19 mouse cellular contexts compared by ENCODE assay signal in the genomic region with DNA sequence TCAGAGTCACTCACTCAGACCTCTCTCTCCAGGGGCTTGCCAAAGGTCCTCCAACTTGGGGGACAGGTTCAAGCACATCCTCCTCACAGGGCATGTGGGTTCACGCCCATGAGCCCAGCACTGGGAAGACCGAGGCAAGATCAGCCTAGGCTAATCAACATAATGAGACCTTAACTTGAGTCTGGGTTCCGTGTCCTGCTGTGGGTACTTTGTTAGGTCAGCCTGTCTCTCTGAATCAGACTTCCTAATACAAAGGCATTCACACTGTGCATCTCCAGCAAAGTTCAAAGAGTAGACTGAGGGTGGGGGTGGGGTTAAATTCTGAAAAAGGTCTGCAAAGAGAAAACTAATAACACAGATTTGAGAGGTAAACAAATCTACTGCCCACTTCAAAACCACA. TPM values are rescaled to one million over a fixed set of nuclear protein-coding genes. Genes with fewer than 3 reads are reported as not detected.
DNase-seq lines count a peak whose midpoint lies in the region; ATAC-seq and TF ChIP-seq lines count a peak whose summit lies in the region.
"Had no signal": no experiment of that assay in that cellular context is flagged by ENCODE, and none has a peak within 500 bp of the region (broad histone marks: within the 10 kb centered on the region; RNA-seq: fewer than 3 reads in every experiment).

No protein-coding gene starts in this region.

- no peak for TF ChIP-seq POLR2A in heart, adult 2 months (IDR thresholded peaks at IDR 0.05; ENCODE audit: insufficient read depth, low read depth, low read length)

- DNase-seq in heart, adult 2 months, result no peak
- no peak for DNase-seq in heart, postnatal 25 days (ENCODE audit: low spot score)
- DNase-seq in heart, postnatal 14 days, result no peak
- DNase-seq in R1 (ENCODE audit: low read depth, low spot score), result peak; percentile 59
- no peak for DNase-seq in kidney, postnatal 36 days
- DNase-seq in liver, postnatal 0 days, result no peak
- DNase-seq: cerebellum, adult 11-12 months; cerebellum, adult 9-10 months; cerebellum, postnatal 25 days; gastrocnemius, postnatal 10 days; kidney, adult 18-20 months had no signal

- peaks cover 16% of the 10 kb centered on the region for H3K4me1 ChIP-seq in heart, adult 2 months (ENCODE audit: control insufficient read depth, insufficient read depth, low read length)
- peaks cover 39 to 57% of the 10 kb centered on the region in 2 experiments for H3K4me1 ChIP-seq in heart, embryonic 14.5 days (ENCODE audit: control insufficient read depth in 2 of 2, insufficient read depth in 2 of 2, low read length in 2 of 2)
- H3K4me1 ChIP-seq in liver, postnatal 0 days (ENCODE audit: insufficient read depth), result peaks cover 18% of the 10 kb centered on the region

- no peak for TF ChIP-seq CTCF in heart, adult 2 months (IDR thresholded peaks at IDR 0.05)
- no peak for TF ChIP-seq CTCF in C2C12 (IDR thresholded peaks at IDR 0.05; ENCODE audit: control insufficient read depth, insufficient read depth, insufficient read length)
- no peak for TF ChIP-seq CTCF in liver, postnatal 0 days (IDR thresholded peaks at IDR 0.05; ENCODE audit: low read depth)

- intact Hi-C loops in heart, adult 2 months (cut with DNase I), result loop anchor here (10.0 kb wide), 1 partner anchor 370 kb away; no protein-coding TSS in a partner anchor
- intact Hi-C loops in heart, postnatal 25 days (cut with DNase I), result loop anchor here (5.0 kb wide), 1 partner anchor 363 kb away; no protein-coding TSS in a partner anchor
- intact Hi-C loops in heart, postnatal 14 days (cut with DNase I), result loop anchor here (5.0 kb wide), 2 partner anchors 148 to 363 kb away; no protein-coding TSS in a partner anchor

- no peak for ATAC-seq in heart, embryonic 14.5 days (ENCODE audit: insufficient number of reproducible peaks, insufficient read depth, low FRiP score, low read depth)
- ATAC-seq in liver, postnatal 0 days, result no peak
- ATAC-seq: activated CD4-positive, CD25-positive, alpha-beta regulatory T cell, adult 4 months; forebrain, embryonic 15.5 days; intestine, embryonic 15.5 days had no signal

- H3K4me3 ChIP-seq in heart, adult 2 months, result no peak overlapping the region
- no peak overlapping the region for H3K4me3 ChIP-seq in heart, embryonic 14.5 days (ENCODE audit: control insufficient read depth in 1 of 2, insufficient read depth in 1 of 2, low read depth in 1 of 2, low read length in 2 of 2)
- H3K4me3 ChIP-seq in C2C12 (ENCODE audit: insufficient read depth, poor library complexity, severe bottlenecking), result no peak overlapping the region
- no peak overlapping the region for H3K4me3 ChIP-seq in liver, postnatal 0 days (ENCODE audit: low read depth, low read length)
- H3K4me3 ChIP-seq: embryonic facial prominence, embryonic 12.5 days; forebrain, embryonic 15.5 days; hindbrain, embryonic 13.5 days; intestine, embryonic 15.5 days had no signal

- no peak for TF ChIP-seq EP300 in heart, adult 2 months (IDR thresholded peaks at IDR 0.05; ENCODE audit: insufficient read depth, low read depth, low read length)
- no peak for TF ChIP-seq EP300 in liver, postnatal 0 days (IDR thresholded peaks at IDR 0.05; ENCODE audit: low read depth)

- peaks cover 4% of the 10 kb centered on the region for H3K79me3 ChIP-seq in C2C12 (ENCODE audit: low read depth)

- H3K9me3 ChIP-seq in heart, embryonic 14.5 days (ENCODE audit: control insufficient read depth, low read length), result no peaks in the 10 kb centered on the region
- no peaks in the 10 kb centered on the region for H3K9me3 ChIP-seq in liver, postnatal 0 days (ENCODE audit: low read length)
- H3K9me3 ChIP-seq: embryonic facial prominence, embryonic 12.5 days; forebrain, embryonic 15.5 days; hindbrain, embryonic 13.5 days; intestine, embryonic 15.5 days had no signal

- peak overlapping the region; percentile 79; the same call in 1 of the 2 replicates for H3K4me2 ChIP-seq in heart, embryonic 14.5 days (ENCODE audit: low read length)
- no peak overlapping the region for H3K4me2 ChIP-seq in liver, postnatal 0 days (ENCODE audit: low read depth, low read length)
- H3K4me2 ChIP-seq: embryonic facial prominence, embryonic 12.5 days; forebrain, embryonic 15.5 days; hindbrain, embryonic 13.5 days; intestine, embryonic 15.5 days had no signal

- 79% methylated on average over 3 of the region's 3 CpGs for WGBS in heart, adult 2 months
- 76% methylated on average over 3 of the region's 3 CpGs for WGBS in heart, embryonic 14.5 days
- WGBS in liver, postnatal 0 days (ENCODE audit: insufficient replicate concordance), result 63% methylated on average over 3 of the region's 3 CpGs

- H3ac ChIP-seq in C2C12 (ENCODE audit: control insufficient read depth, insufficient read length, low read depth), result peak overlapping the region; percentile 37

- H3K27ac ChIP-seq in heart, adult 2 months, result peak overlapping the region; percentile 98
- H3K27ac ChIP-seq in heart, embryonic 14.5 days (replicated peaks in 1 of 2; ENCODE audit: control insufficient read depth in 1 of 2, insufficient read depth in 1 of 2, low read depth in 2 of 2, low read length in 2 of 2), result peak overlapping the region; percentile 72 to 96
- H3K27ac ChIP-seq in liver, postnatal 0 days (ENCODE audit: low read depth), result no peak overlapping the region
- H3K27ac ChIP-seq: embryonic facial prominence, embryonic 12.5 days; forebrain, embryonic 15.5 days; hindbrain, embryonic 13.5 days; intestine, embryonic 15.5 days had no signal

- H3K36me3 ChIP-seq in heart, adult 2 months (ENCODE audit: control insufficient read depth, insufficient read depth, low read length), result peaks cover 9% of the 10 kb centered on the region; the same call in 1 of the 2 replicates
- H3K36me3 ChIP-seq in heart, embryonic 14.5 days (ENCODE audit: control insufficient read depth, insufficient read depth, low read length), result peaks cover 20% of the 10 kb centered on the region
- peaks cover 6% of the 10 kb centered on the region for H3K36me3 ChIP-seq in C2C12 (ENCODE audit: control insufficient read depth, insufficient read depth)
- H3K36me3 ChIP-seq in liver, postnatal 0 days (replicated peaks; ENCODE audit: insufficient read depth, low read length), result no peaks in the 10 kb centered on the region
- H3K36me3 ChIP-seq: intestine, embryonic 15.5 days had no signal

- no peak overlapping the region; the same call in 1 of the 2 replicates for H3K9ac ChIP-seq in heart, adult 2 months (ENCODE audit: low read depth, low read length)
- peak overlapping the region; percentile 5; the same call in 1 of the 2 replicates for H3K9ac ChIP-seq in heart, embryonic 14.5 days (ENCODE audit: low read length)
- H3K9ac ChIP-seq in liver, postnatal 0 days (replicated peaks), result no peak overlapping the region
- H3K9ac ChIP-seq: embryonic facial prominence, embryonic 12.5 days; forebrain, embryonic 15.5 days; hindbrain, embryonic 13.5 days; intestine, embryonic 15.5 days had no signal

- H3K27me3 ChIP-seq in heart, adult 2 months (ENCODE audit: control insufficient read depth, insufficient read depth, low read length), result no peaks in the 10 kb centered on the region
- H3K27me3 ChIP-seq in heart, embryonic 14.5 days (ENCODE audit: control insufficient read depth, insufficient read depth, low read length), result peaks cover 16% of the 10 kb centered on the region
- no peaks in the 10 kb centered on the region for H3K27me3 ChIP-seq in C2C12 (ENCODE audit: control insufficient read depth, insufficient read depth, insufficient read length)
- H3K27me3 ChIP-seq in liver, postnatal 0 days (ENCODE audit: insufficient read depth, low read length), result peaks cover 65% of the 10 kb centered on the region

- H3K79me2 ChIP-seq in heart, adult 2 months (replicated peaks; ENCODE audit: control insufficient read depth, insufficient read depth, low read length), result no peaks in the 10 kb centered on the region
- H3K79me2 ChIP-seq in C2C12 (ENCODE audit: control insufficient read depth, insufficient read depth), result peaks cover 8% of the 10 kb centered on the region

RNA-seq across cellular contexts. Expression of gene Coro6, which starts 2.9 kb away (rescaled TPM):
- 100 to 1,000 TPM; 207 to 213 TPM for total RNA-seq in heart, adult 2 months (2021)
- 482 and 483 TPM in 2 replicates for polyA plus RNA-seq in heart, adult 2 months (2012; rRNA removed)
- 100 to 1,000 TPM; 203 to 217 TPM for total RNA-seq in heart, postnatal 25 days (2021)
- 55.5 and 59.6 TPM in 2 replicates for polyA plus RNA-seq in heart, embryonic 14.5 days (2014; fragmentation: Nextera tagmentation; extraction: Ambion mirVana)
- 100 to 1,000 TPM; 188 to 189 TPM for total RNA-seq in heart, postnatal 14 days (2021)
- 12.8 TPM for polyA plus RNA-seq in C2C12 (2012; fragmentation: generic; extraction: Trizol)
- polyA plus RNA-seq in liver, postnatal 0 days (2015; fragmentation: Nextera tagmentation; extraction: Ambion mirVana), result 0.05 and 0.38 TPM in 2 replicates
- total RNA-seq: hematopoietic stem cell, adult 5-6 weeks had no signal
- polyA plus RNA-seq: activated CD4-positive, CD25-positive, alpha-beta regulatory T cell, adult 4 months had no signal

RNA-seq across cellular contexts. Expression of gene Ankrd13b, which starts 24.4 kb away (rescaled TPM):
- 10 to 100 TPM in 1 of 2 experiments, 1 to 10 TPM in 1; 9.2 to 10.6 TPM for total RNA-seq in heart, adult 2 months (2021)
- 19.4 and 20.3 TPM in 2 replicates for polyA plus RNA-seq in heart, adult 2 months (2012; rRNA removed)
- total RNA-seq in heart, postnatal 25 days (2021), result 10 to 100 TPM; 10.7 to 11.7 TPM
- polyA plus RNA-seq in heart, embryonic 14.5 days (2014; fragmentation: Nextera tagmentation; extraction: Ambion mirVana), result 5.1 and 5.2 TPM in 2 replicates
- total RNA-seq in heart, postnatal 14 days (2021), result 10 to 100 TPM; 10.6 to 10.9 TPM
- 64.3 TPM for polyA plus RNA-seq in C2C12 (2012; fragmentation: generic; extraction: Trizol)
- 0.53 and 0.72 TPM in 2 replicates for polyA plus RNA-seq in liver, postnatal 0 days (2015; fragmentation: Nextera tagmentation; extraction: Ambion mirVana)

RNA-seq across cellular contexts. Expression of gene Git1, which starts 28.3 kb away (rescaled TPM):
- total RNA-seq in heart, adult 2 months (2021), result 10 to 100 TPM; 53.3 to 59.4 TPM
- polyA plus RNA-seq in heart, adult 2 months (2012; rRNA removed), result 52.3 and 54.0 TPM in 2 replicates
- total RNA-seq in heart, postnatal 25 days (2021), result 10 to 100 TPM; 51.3 TPM
- 13.6 and 15.2 TPM in 2 replicates for polyA plus RNA-seq in heart, embryonic 14.5 days (2014; fragmentation: Nextera tagmentation; extraction: Ambion mirVana)
- 10 to 100 TPM; 49.1 to 50.0 TPM for total RNA-seq in heart, postnatal 14 days (2021)
- 56.7 TPM for polyA plus RNA-seq in C2C12 (2012; fragmentation: generic; extraction: Trizol)
- polyA plus RNA-seq in liver, postnatal 0 days (2015; fragmentation: Nextera tagmentation; extraction: Ambion mirVana), result 2.1 and 2.5 TPM in 2 replicates

RNA-seq across cellular contexts. Expression of gene Abhd15, which starts 49.8 kb away (rescaled TPM):
- 1 to 10 TPM; 2.4 to 2.9 TPM for total RNA-seq in heart, adult 2 months (2021)
- 1.4 and 2.0 TPM in 2 replicates for polyA plus RNA-seq in heart, adult 2 months (2012; rRNA removed)
- 1 to 10 TPM; 1.9 to 2.0 TPM for total RNA-seq in heart, postnatal 25 days (2021)
- 1.6 and 1.8 TPM in 2 replicates for polyA plus RNA-seq in heart, embryonic 14.5 days (2014; fragmentation: Nextera tagmentation; extraction: Ambion mirVana)
- total RNA-seq in heart, postnatal 14 days (2021), result 1 to 10 TPM; 2.0 to 2.7 TPM
- 1.5 TPM for polyA plus RNA-seq in C2C12 (2012; fragmentation: generic; extraction: Trizol)
- 16.2 and 18.5 TPM in 2 replicates for polyA plus RNA-seq in liver, postnatal 0 days (2015; fragmentation: Nextera tagmentation; extraction: Ambion mirVana)

RNA-seq across cellular contexts. Expression of gene Trp53i13, which starts 50.7 kb away (rescaled TPM):
- total RNA-seq in heart, adult 2 months (2021), result 1 to 10 TPM; 8.3 to 9.8 TPM
- polyA plus RNA-seq in heart, adult 2 months (2012; rRNA removed), result 13.5 and 14.2 TPM in 2 replicates
- 1 to 10 TPM; 8.4 to 9.6 TPM for total RNA-seq in heart, postnatal 25 days (2021)
- 28.7 and 30.0 TPM in 2 replicates for polyA plus RNA-seq in heart, embryonic 14.5 days (2014; fragmentation: Nextera tagmentation; extraction: Ambion mirVana)
- total RNA-seq in heart, postnatal 14 days (2021), result 10 to 100 TPM in 1 of 2 experiments, 1 to 10 TPM in 1; 9.1 to 10.3 TPM
- 18.2 TPM for polyA plus RNA-seq in C2C12 (2012; fragmentation: generic; extraction: Trizol)
- polyA plus RNA-seq in liver, postnatal 0 days (2015; fragmentation: Nextera tagmentation; extraction: Ambion mirVana), result 4.8 and 5.4 TPM in 2 replicates
